Mouse (Mus musculus): ENCODE data around the gene Ddx42. TPM values are rescaled to one million over a fixed set of nuclear protein-coding genes. Genes with fewer than 3 reads are reported as not detected.

Gene Ddx42
- polyA plus RNA-seq, 1 experiment from 2014 or later = 42.3 TPM

DNA sequence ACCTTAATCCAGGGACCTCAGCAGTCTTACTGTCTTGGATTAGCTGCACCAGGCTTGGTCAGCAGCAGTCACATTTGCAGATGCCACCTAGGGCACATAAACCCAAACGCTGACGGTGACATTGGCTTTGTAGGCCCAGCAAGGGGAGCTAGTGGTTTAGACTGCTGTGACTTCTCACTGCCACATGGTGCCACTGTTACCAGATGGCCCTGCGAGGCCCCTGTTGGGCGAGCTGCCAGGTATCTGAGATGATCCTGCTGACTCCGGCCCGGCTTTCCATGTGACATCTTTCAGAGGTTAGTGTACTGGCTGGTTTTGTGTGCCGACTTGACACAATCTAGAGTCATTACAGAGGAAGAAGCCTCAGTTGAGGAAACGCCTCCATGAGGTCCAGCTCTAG lies 72.6 kb downstream of the Ddx42 start:
- no peak overlapping the region for H3K9ac ChIP-seq
- ATAC-seq = no peak
- no peaks in the 10 kb centered on the region for H3K4me1 ChIP-seq
- no peaks in the 10 kb centered on the region for H3K36me3 ChIP-seq
- H3K4me2 ChIP-seq = no peak overlapping the region
- H3K27me3 ChIP-seq (replicated peaks) = 0 out of 2 replicates have a peak, but pooled peaks cover 5% of the 10 kb centered on the region
- H3K27ac ChIP-seq = no peak overlapping the region
- no peak overlapping the region for H3K4me3 ChIP-seq
- no peaks in the 10 kb centered on the region for H3K9me3 ChIP-seq (replicated peaks)
- WGBS (ENCODE audit: insufficient replicate concordance) = 74% methylated on average over 8 of the region's 8 CpGs

DNA sequence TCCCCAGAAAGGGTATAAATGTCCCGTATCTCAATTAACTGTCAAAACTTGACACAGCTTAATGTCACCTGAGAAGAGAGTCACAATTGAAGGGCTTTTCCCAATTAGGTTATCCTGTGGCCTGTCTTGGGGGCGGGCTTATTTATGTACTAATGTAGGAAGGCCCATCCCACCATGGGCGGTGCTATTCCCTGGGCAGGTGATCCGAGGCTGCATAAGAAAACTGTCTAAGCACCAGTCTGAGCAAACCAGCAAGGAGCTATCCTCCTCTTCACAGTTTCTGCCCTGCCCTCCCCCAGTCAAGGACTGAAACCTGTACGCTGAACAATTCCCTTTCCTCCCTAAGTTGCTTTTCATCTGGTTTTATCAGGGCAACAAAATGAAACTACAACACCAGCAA lies 73.7 kb downstream of the Ddx42 start:
- ATAC-seq = no peak
- no peak overlapping the region for H3K4me3 ChIP-seq
- H3K36me3 ChIP-seq = no peaks in the 10 kb centered on the region
- H3K4me2 ChIP-seq = no peak overlapping the region
- no peak overlapping the region for H3K9ac ChIP-seq
- H3K4me1 ChIP-seq = no peaks in the 10 kb centered on the region
- 75% methylated on average over 5 of the region's 5 CpGs for WGBS (ENCODE audit: insufficient replicate concordance)
- H3K9me3 ChIP-seq (replicated peaks) = no peaks in the 10 kb centered on the region
- 0 out of 2 replicates have a peak, but pooled peaks cover 5% of the 10 kb centered on the region for H3K27me3 ChIP-seq (replicated peaks)
- no peak overlapping the region for H3K27ac ChIP-seq

DNA sequence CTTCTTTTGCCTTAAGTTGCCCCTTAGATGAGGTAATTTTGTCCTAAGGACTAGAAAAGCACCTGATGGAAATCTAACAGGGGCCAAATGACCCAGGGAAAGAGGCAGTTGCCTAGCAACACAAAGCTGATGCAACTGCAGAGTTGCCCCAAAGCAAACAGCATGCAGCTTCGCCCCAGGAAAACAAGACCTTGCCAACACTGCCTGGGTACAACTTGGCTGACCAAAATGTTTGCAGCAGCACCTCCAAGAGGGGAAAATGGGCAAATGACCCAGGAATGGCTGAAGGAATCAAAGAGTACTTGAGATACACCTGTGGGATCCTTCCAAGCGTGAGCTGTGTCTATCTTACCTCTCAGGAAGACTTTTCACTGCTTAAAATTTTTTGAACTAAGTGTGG lies 75.1 kb downstream of the Ddx42 start:
- ATAC-seq = no peak
- no peak overlapping the region for H3K4me3 ChIP-seq
- H3K36me3 ChIP-seq = no peaks in the 10 kb centered on the region
- H3K27me3 ChIP-seq (replicated peaks) = no peaks in the 10 kb centered on the region
- no peaks in the 10 kb centered on the region for H3K4me1 ChIP-seq
- no peak overlapping the region for H3K27ac ChIP-seq
- no peak overlapping the region for H3K9ac ChIP-seq
- no peak overlapping the region for H3K4me2 ChIP-seq
- WGBS (ENCODE audit: insufficient replicate concordance) = 69% methylated on average over 2 of the region's 2 CpGs
- no peaks in the 10 kb centered on the region for H3K9me3 ChIP-seq (replicated peaks)

Other genes starting within 250 kb of the Ddx42 start
- 0.07 TPM in 2 replicates for gene Ace, start 249.0 kb upstream of the Ddx42 start, polyA plus RNA-seq (2016; fragmentation: Nextera tagmentation; extraction: Ambion mirVana)
- not detected in 2 replicates for gene Ace3, start 222.3 kb upstream of the Ddx42 start, polyA plus RNA-seq (2016; fragmentation: Nextera tagmentation; extraction: Ambion mirVana)
- 0.06 and 0.08 TPM in 2 replicates for gene Kcnh6, start 208.8 kb upstream of the Ddx42 start, polyA plus RNA-seq (2016; fragmentation: Nextera tagmentation; extraction: Ambion mirVana)
- gene Dcaf7, start 180.1 kb upstream of the Ddx42 start, polyA plus RNA-seq (2016; fragmentation: Nextera tagmentation; extraction: Ambion mirVana) = 41.5 and 43.0 TPM in 2 replicates
- 9.6 and 10.6 TPM in 2 replicates for gene Taco1, start 150.9 kb upstream of the Ddx42 start, polyA plus RNA-seq (2016; fragmentation: Nextera tagmentation; extraction: Ambion mirVana)
- 9.7 and 11.2 TPM in 2 replicates for gene Map3k3, start 132.3 kb upstream of the Ddx42 start, polyA plus RNA-seq (2016; fragmentation: Nextera tagmentation; extraction: Ambion mirVana)
- not detected in 2 replicates for gene Gm10840, start 56.1 kb upstream of the Ddx42 start, polyA plus RNA-seq (2016; fragmentation: Nextera tagmentation; extraction: Ambion mirVana)
- 109 and 112 TPM in 2 replicates for gene Limd2, start 56.1 kb upstream of the Ddx42 start, polyA plus RNA-seq (2016; fragmentation: Nextera tagmentation; extraction: Ambion mirVana)
- 12.2 and 12.6 TPM in 2 replicates for gene Strada, start 14.8 kb upstream of the Ddx42 start, polyA plus RNA-seq (2016; fragmentation: Nextera tagmentation; extraction: Ambion mirVana)
- gene Ccdc47, start 582 bp upstream of the Ddx42 start, polyA plus RNA-seq (2016; fragmentation: Nextera tagmentation; extraction: Ambion mirVana) = 53.9 and 56.6 TPM in 2 replicates
- 80.9 and 83.5 TPM in 2 replicates for gene Ftsj3, start 39.2 kb downstream of the Ddx42 start, polyA plus RNA-seq (2016; fragmentation: Nextera tagmentation; extraction: Ambion mirVana)
- 219 and 221 TPM in 2 replicates for gene Psmc5, start 39.2 kb downstream of the Ddx42 start, polyA plus RNA-seq (2016; fragmentation: Nextera tagmentation; extraction: Ambion mirVana)
- 52.4 and 55.2 TPM in 2 replicates for gene Smarcd2, start 56.0 kb downstream of the Ddx42 start, polyA plus RNA-seq (2016; fragmentation: Nextera tagmentation; extraction: Ambion mirVana)
- 0.57 and 0.83 TPM in 2 replicates for gene Tcam1, start 59.7 kb downstream of the Ddx42 start, polyA plus RNA-seq (2016; fragmentation: Nextera tagmentation; extraction: Ambion mirVana)
- not detected in 2 replicates for gene Gh, start 84.9 kb downstream of the Ddx42 start, polyA plus RNA-seq (2016; fragmentation: Nextera tagmentation; extraction: Ambion mirVana)
- gene Cd79b, start 97.8 kb downstream of the Ddx42 start, polyA plus RNA-seq (2016; fragmentation: Nextera tagmentation; extraction: Ambion mirVana) = 4.2 and 5.3 TPM in 2 replicates
- 0.02 TPM in 1 of 2 replicates, not detected in the other for gene Scn4a, start 136.4 kb downstream of the Ddx42 start, polyA plus RNA-seq (2016; fragmentation: Nextera tagmentation; extraction: Ambion mirVana)
- gene Prr29, start 148.5 kb downstream of the Ddx42 start, polyA plus RNA-seq (2016; fragmentation: Nextera tagmentation; extraction: Ambion mirVana) = not detected in 2 replicates
- gene Icam2, start 171.1 kb downstream of the Ddx42 start, polyA plus RNA-seq (2016; fragmentation: Nextera tagmentation; extraction: Ambion mirVana) = 22.8 and 23.1 TPM in 2 replicates